Mouse (Mus musculus): Measurements from ENCODE around the gene Zfp972.
"Not testable (repeated sequence)": the region's sequence is repeated elsewhere in the genome, so short reads cannot be mapped to it uniquely, and the experiment has no call there.

DNA sequence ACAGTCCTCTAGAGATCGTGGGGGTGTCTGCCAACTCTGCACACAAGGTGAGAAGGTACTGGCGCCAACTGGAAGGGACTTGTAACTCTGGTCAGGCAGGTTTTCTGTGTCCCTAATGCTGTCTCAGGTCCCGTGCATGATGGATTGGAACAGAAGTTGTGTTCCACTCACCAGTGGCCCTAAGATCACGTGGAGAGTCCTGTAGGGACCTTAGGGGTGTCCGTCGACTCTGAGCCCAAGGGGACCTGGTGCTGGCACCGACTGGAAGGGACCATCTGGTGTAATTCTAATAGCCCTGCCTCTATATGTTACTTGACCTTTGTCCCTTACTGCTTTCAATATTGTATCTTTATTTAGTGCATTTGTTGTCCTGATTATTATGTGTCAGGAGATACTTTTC is 49.4 kb upstream of the Zfp972 start:
- TF ChIP-seq CTCF (IDR thresholded peaks at IDR 0.05; ENCODE audit: insufficient read depth, low read length); POLR2A (IDR thresholded peaks at IDR 0.05; ENCODE audit: borderline replicate concordance, extremely low read depth, low read depth, low read length): not testable (repeated sequence)
